Mouse (Mus musculus): ENCODE measurements at regions not wholly inside any gene's neighbourhood (a gene's known extent, or its start where the extent isn't known, plus 50 kb on each side); places are given as distances from the start of the nearest gene placed in this dataset.

GRCm38 (mm10) chr12:27663126-27663525, 320.8 kb upstream of the Sox11 start:
- Histone ChIP-seq H3K4me3 (no peak overlapping the region), H3K27me3 (replicated peaks) (no peaks in the 10 kb centered on the region), H3K4me2 (no peak overlapping the region), H3K4me1 (peaks cover 10% of the 10 kb centered on the region; the same call in 1 of the 2 replicates), H3K27ac (replicated peaks) (no peak overlapping the region), H3K9me3 (no peaks in the 10 kb centered on the region), H3K36me3 (no peaks in the 10 kb centered on the region), H3K9ac (no peak overlapping the region)
- 88% methylated on average over 4 of the region's 4 CpGs for WGBS
- ATAC-seq (ENCODE audit: extremely low read depth, insufficient number of reproducible peaks, low FRiP score, low TSS enrichment), result no peak

DNA sequence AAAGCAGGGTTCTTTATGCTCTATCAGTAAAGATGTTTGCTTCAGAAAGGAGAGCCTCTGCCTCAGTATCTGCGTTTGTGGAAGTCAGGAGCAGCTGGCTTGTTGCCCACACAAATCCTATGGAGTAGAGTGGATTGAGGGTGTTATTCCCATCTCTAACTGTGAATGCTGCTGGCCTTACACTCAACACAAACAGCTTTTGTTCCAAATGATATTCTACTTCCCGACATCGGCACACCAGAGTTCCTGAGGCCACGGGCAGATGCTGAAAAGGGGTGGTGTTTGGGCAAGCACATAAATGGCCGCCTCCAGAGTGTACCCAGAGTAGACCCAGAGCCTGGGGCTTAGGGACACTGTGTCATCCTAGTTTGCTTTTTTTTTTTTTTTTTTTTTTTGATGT, 320.3 kb upstream of the Sox11 start:
- Histone ChIP-seq H3K27me3 (replicated peaks) (no peaks in the 10 kb centered on the region), H3K36me3 (no peaks in the 10 kb centered on the region), H3K27ac (replicated peaks) (no peak overlapping the region), H3K4me3 (no peak overlapping the region), H3K4me1 (peaks cover 10% of the 10 kb centered on the region; the same call in 1 of the 2 replicates), H3K9me3 (no peaks in the 10 kb centered on the region), H3K4me2 (no peak overlapping the region), H3K9ac (no peak overlapping the region)
- no peak for ATAC-seq (ENCODE audit: extremely low read depth, insufficient number of reproducible peaks, low FRiP score, low TSS enrichment)
- 54% methylated on average over 5 of the region's 5 CpGs for WGBS

- H3K4me3 ChIP-seq, result no peak overlapping the region
- no peaks in the 10 kb centered on the region for H3K9me3 ChIP-seq
- no peak for ATAC-seq (ENCODE audit: extremely low read depth, insufficient number of reproducible peaks, low FRiP score, low TSS enrichment)
- no peaks in the 10 kb centered on the region for H3K36me3 ChIP-seq
- H3K27ac ChIP-seq (replicated peaks), result no peak overlapping the region
- no peak overlapping the region for H3K4me2 ChIP-seq
- H3K9ac ChIP-seq, result no peak overlapping the region
- H3K4me1 ChIP-seq, result 0 out of 2 replicates have a peak, but pooled peaks cover 8% of the 10 kb centered on the region
- 59% methylated on average over 4 of the region's 4 CpGs for WGBS
- H3K27me3 ChIP-seq (replicated peaks), result no peaks in the 10 kb centered on the region
These were observed 315.2 kb upstream of the Sox11 start for GRCm38 (mm10) chr12:27657536-27657935.

GRCm38 (mm10) chr12:27653541-27653940, 311.2 kb upstream of the Sox11 start:
- ATAC-seq (ENCODE audit: extremely low read depth, insufficient number of reproducible peaks, low FRiP score, low TSS enrichment), result no peak

GRCm38 (mm10) chr12:27648602-27649001, 306.2 kb upstream of the Sox11 start:
- no peak for ATAC-seq (ENCODE audit: extremely low read depth, insufficient number of reproducible peaks, low FRiP score, low TSS enrichment)
- peaks cover 10% of the 10 kb centered on the region; the same call in 1 of the 2 replicates for H3K4me1 ChIP-seq
- no peaks in the 10 kb centered on the region for H3K36me3 ChIP-seq
- no peaks in the 10 kb centered on the region for H3K27me3 ChIP-seq (replicated peaks)
- no peaks in the 10 kb centered on the region for H3K9me3 ChIP-seq
- H3K4me2 ChIP-seq, result no peak overlapping the region
- WGBS, result 80% methylated on average over 4 of the region's 4 CpGs
- no peak overlapping the region for H3K4me3 ChIP-seq
- no peak overlapping the region for H3K9ac ChIP-seq
- no peak overlapping the region for H3K27ac ChIP-seq (replicated peaks)

More at GRCm38 (mm10) chr12:27653541-27653940, 311.2 kb upstream of the Sox11 start:
- H3K4me1 ChIP-seq, result 0 out of 2 replicates have a peak, but pooled peaks cover 8% of the 10 kb centered on the region
- H3K4me3 ChIP-seq, result no peak overlapping the region
- H3K27ac ChIP-seq (replicated peaks), result no peak overlapping the region
- 53% methylated on average over 4 of the region's 4 CpGs for WGBS
- H3K4me2 ChIP-seq, result no peak overlapping the region
- H3K27me3 ChIP-seq (replicated peaks), result no peaks in the 10 kb centered on the region
- no peaks in the 10 kb centered on the region for H3K36me3 ChIP-seq
- H3K9ac ChIP-seq, result no peak overlapping the region
- H3K9me3 ChIP-seq, result no peaks in the 10 kb centered on the region

DNA sequence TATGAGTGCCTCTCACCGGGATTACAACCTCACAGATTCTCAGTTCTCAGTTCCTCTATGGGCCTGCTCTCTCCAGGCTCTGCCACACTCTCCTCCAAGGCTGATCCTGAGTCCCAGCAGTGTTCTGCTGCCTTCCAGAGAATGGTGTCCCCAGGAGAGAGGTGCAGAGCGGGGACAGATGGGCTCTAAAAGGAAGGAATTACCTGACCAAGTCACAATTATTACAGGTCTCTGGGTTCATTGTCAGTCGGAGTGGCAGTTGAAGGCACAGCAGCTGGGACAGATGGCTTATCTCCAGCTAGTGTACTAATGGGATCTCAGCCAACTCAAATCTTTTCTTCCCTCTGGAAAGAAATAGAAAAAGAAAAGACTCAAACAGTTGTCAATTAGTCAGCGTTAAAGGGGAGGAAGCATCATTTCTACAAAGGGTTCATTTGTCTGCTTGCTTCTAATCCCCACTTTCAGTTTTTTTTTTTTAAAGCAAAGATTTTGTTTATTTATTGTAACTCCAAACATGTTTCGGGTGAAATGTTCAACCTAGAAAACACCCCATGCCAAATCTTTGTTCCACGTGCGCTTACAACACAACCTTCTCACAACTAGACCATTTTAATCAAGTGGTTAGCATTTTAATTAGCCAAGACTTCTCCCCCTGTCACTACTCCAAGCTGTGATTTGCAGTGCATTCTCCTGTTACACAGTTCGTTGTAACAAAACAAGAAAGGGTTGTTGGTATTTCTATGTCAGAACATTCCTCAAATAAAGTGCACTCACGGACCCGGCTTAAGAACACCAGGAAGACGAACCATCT, 304.3 kb upstream of the Sox11 start:
- 63% methylated on average over 11 of the region's 11 CpGs for WGBS
- Histone ChIP-seq H3K4me2 (no peak overlapping the region), H3K4me3 (no peak overlapping the region), H3K9ac (no peak overlapping the region), H3K9me3 (no peaks in the 10 kb centered on the region), H3K4me1 (peaks cover 10% of the 10 kb centered on the region; the same call in 1 of the 2 replicates), H3K27me3 (replicated peaks) (no peaks in the 10 kb centered on the region), H3K36me3 (no peaks in the 10 kb centered on the region), H3K27ac (replicated peaks) (no peak overlapping the region)
- ATAC-seq (ENCODE audit: extremely low read depth, insufficient number of reproducible peaks, low FRiP score, low TSS enrichment), result no peak

DNA sequence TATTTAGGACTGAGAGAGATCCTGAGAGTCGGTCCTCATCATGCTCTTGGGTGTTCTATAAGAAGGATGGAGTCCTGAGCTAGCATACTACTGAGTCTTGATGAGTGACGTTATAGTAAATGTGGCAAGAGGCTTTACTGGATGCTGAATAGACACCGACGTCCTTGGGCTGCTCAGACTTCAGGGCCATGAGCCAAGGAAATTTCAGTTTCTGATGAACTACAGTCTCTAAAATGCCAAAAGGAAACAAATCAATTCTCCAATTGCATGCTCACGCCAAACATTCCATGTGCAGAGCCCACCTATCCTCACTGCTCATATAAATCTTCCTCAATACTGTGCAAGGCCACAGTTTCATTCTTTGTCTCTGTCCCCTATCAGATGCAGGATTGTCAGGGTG, 277.2 kb upstream of the Sox11 start:
- Histone ChIP-seq H3K9me3 (no peaks in the 10 kb centered on the region), H3K27me3 (replicated peaks) (no peaks in the 10 kb centered on the region), H3K27ac (replicated peaks) (no peak overlapping the region), H3K4me2 (no peak overlapping the region), H3K36me3 (no peaks in the 10 kb centered on the region), H3K4me1 (no peaks in the 10 kb centered on the region), H3K4me3 (no peak overlapping the region), H3K9ac (no peak overlapping the region)
- no peak for ATAC-seq (ENCODE audit: extremely low read depth, insufficient number of reproducible peaks, low FRiP score, low TSS enrichment)
- 74% methylated on average over 5 of the region's 5 CpGs for WGBS

GRCm38 (mm10) chr12:27604061-27604679, 261.8 kb upstream of the Sox11 start:
- 0 out of 2 replicates have a peak, but pooled peaks cover 3% of the 10 kb centered on the region for H3K4me1 ChIP-seq
- WGBS, result 35% methylated on average over 1 of the region's 1 CpGs
- H3K4me3 ChIP-seq, result no peak overlapping the region
- no peaks in the 10 kb centered on the region for H3K9me3 ChIP-seq
- no peak overlapping the region for H3K9ac ChIP-seq
- no peak overlapping the region for H3K4me2 ChIP-seq
- no peaks in the 10 kb centered on the region for H3K27me3 ChIP-seq (replicated peaks)
- H3K36me3 ChIP-seq, result no peaks in the 10 kb centered on the region
- no peak overlapping the region for H3K27ac ChIP-seq (replicated peaks)
- ATAC-seq (ENCODE audit: extremely low read depth, insufficient number of reproducible peaks, low FRiP score, low TSS enrichment), result no peak

DNA sequence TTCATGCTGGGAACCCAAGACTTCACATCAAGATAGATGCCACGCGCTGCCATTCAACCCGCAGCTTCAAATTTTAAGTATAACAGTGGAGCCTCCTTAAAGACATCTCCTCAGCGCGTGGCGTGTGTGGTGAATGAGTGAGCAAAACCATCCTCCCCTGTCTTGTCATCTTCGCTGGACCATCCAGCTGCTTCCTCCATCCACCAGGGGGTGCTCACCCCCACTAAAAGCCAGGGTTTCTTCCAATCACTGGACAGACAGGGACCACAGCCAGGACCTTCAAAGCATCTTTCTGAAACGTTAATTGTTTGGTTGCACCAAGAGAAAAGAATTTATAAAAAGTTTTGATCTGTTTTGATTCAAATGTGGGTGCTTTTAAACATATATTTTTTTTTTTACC, 256.8 kb upstream of the Sox11 start:
- no peak overlapping the region for H3K27ac ChIP-seq (replicated peaks)
- H3K36me3 ChIP-seq, result no peaks in the 10 kb centered on the region
- no peak overlapping the region for H3K4me2 ChIP-seq
- WGBS, result 23% methylated on average over 8 of the region's 8 CpGs
- no peak overlapping the region for H3K4me3 ChIP-seq
- ATAC-seq (ENCODE audit: extremely low read depth, insufficient number of reproducible peaks, low FRiP score, low TSS enrichment), result no peak
- no peak overlapping the region for H3K9ac ChIP-seq
- no peaks in the 10 kb centered on the region for H3K9me3 ChIP-seq
- H3K4me1 ChIP-seq, result peaks cover 5% of the 10 kb centered on the region; the same call in 1 of the 2 replicates
- peaks cover 9% of the 10 kb centered on the region; the same call in 1 of the 2 replicates for H3K27me3 ChIP-seq (replicated peaks)

DNA sequence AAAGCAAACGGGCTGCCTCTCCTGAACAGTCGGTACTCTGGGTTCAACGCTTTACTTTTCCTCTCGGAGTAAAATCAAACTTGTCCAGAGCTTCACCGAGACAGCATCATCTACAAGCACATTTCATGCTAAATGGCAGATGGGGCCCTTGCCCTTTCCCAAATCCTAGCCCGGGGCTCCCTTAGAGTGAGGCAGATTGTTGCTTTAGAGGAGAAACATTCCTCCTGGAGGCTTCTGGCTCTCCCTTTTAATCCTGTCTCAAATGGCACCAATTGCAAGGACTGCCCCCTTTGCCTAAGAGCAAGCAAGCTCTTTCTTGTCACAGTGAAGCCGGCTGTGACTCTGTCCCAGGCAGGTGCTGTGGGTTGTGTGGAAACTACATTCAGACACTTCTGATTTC, 255.5 kb upstream of the Sox11 start:
- WGBS, result 75% methylated on average over 7 of the region's 7 CpGs
- ATAC-seq (ENCODE audit: extremely low read depth, insufficient number of reproducible peaks, low FRiP score, low TSS enrichment), result no peak
- no peak overlapping the region for H3K4me2 ChIP-seq

DNA sequence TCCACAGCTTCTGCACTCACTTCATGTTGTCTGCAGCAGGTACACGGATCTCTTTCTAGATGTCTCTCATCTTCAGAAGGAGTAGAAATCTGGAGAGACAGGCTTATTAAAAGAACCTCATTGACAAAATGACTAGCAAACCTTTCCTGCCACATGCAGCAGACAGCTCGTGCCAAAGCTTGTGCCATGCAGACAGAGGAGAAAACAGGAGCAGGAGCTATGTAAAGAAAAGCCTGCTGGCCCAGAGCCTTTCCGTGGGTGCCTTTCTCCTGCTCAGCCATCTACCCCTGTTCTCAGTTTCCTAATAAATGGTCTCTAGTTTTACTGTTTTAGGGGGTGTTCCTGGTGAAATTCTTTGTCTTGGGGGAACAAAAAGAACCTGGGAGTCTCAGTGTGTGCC, 254.9 kb upstream of the Sox11 start:
- ATAC-seq (ENCODE audit: extremely low read depth, insufficient number of reproducible peaks, low FRiP score, low TSS enrichment), result no peak

More for the DNA sequence above, 255.5 kb upstream of the Sox11 start:
- Histone ChIP-seq H3K9me3 (no peaks in the 10 kb centered on the region), H3K9ac (no peak overlapping the region), H3K4me3 (no peak overlapping the region), H3K4me1 (peaks cover 4% of the 10 kb centered on the region; the same call in 1 of the 2 replicates), H3K36me3 (no peaks in the 10 kb centered on the region), H3K27me3 (replicated peaks) (peaks cover 9% of the 10 kb centered on the region; the same call in 1 of the 2 replicates), H3K27ac (replicated peaks) (no peak overlapping the region)

More for the DNA sequence above, 254.9 kb upstream of the Sox11 start:
- no peak overlapping the region for H3K9ac ChIP-seq
- H3K27ac ChIP-seq (replicated peaks), result no peak overlapping the region
- no peaks in the 10 kb centered on the region for H3K9me3 ChIP-seq
- peaks cover 9% of the 10 kb centered on the region; the same call in 1 of the 2 replicates for H3K27me3 ChIP-seq (replicated peaks)
- no peaks in the 10 kb centered on the region for H3K36me3 ChIP-seq
- peaks cover 4% of the 10 kb centered on the region; the same call in 1 of the 2 replicates for H3K4me1 ChIP-seq
- H3K4me3 ChIP-seq, result no peak overlapping the region
- no peak overlapping the region for H3K4me2 ChIP-seq
- WGBS, result 65% methylated on average over 3 of the region's 3 CpGs

Data from heart, embryonic 13.5 days (tissue).